8 mouse cellular contexts compared by ENCODE assay signal in genomic region chr12:105497894-105498293, GRCm38 (mm10). TPM values are rescaled to one million over a fixed set of nuclear protein-coding genes. Genes with fewer than 3 reads are reported as not detected.
A peak's percentile ranks its signal among the peaks of the same experiment; 100 is the strongest.
DNase-seq lines count a peak whose midpoint lies in the region; ATAC-seq and TF ChIP-seq lines count a peak whose summit lies in the region.

No protein-coding gene starts in this region.

- POLR2A ChIA-PET in Patski (lab: Charles Lee) = no interaction called here

- no peak for DNase-seq in Patski (ENCODE audit: low read depth, low spot score)
- peak; percentile 36 for DNase-seq in cerebellum, adult 9-11 months
- DNase-seq in frontal cortex, postnatal 36 days (ENCODE audit: low spot score in 2 of 2) = peak; percentile 78 to 80
- peak; percentile 56 for DNase-seq in hindlimb bud, embryonic 11.5 days (ENCODE audit: extremely low spot score, low read depth, low spot score)
- peak; percentile 83 to 91 for DNase-seq in left cerebral cortex, adult 18-20 months (ENCODE audit: low spot score in 2 of 2)
- peak; percentile 70 for DNase-seq in right cerebral cortex, postnatal 25 days

- in situ Hi-C loops in Patski (cut with MboI; ENCODE audit: low pct_unique_long_range_greater_than_20kb) = loop anchor here (5.0 kb wide), 3 partner anchors 89 to 229 kb away; no protein-coding TSS in a partner anchor

- H3K27me3 ChIP-seq in Patski = peaks cover 32% of the 10 kb centered on the region

- peak; percentile 59 for ATAC-seq in Patski
- ATAC-seq in megakaryocyte-erythroid progenitor cell, adult 5-6 weeks (replicated peaks; ENCODE audit: low FRiP score, low TSS enrichment, poor library complexity, severe bottlenecking) = peak; percentile 78
- ATAC-seq in erythroblast, adult 5-6 weeks (replicated peaks; ENCODE audit: low FRiP score, poor library complexity, severe bottlenecking) = no peak

- CTCF ChIA-PET in Patski (lab: Charles Lee) = interaction anchor here (0.6 to 6.8 kb wide), 8 partner anchors 13 to 114 kb away, joined by 3 to 30 read pairs (median 4); no protein-coding TSS in a partner anchor

- peak; percentile 70 for TF ChIP-seq CTCF in Patski (IDR thresholded peaks at IDR 0.05)

RNA-seq across cellular contexts. Expression of gene D430019H16Rik, which starts 44.2 kb away (rescaled TPM):
- polyA plus RNA-seq in Patski (2021) = 0.01 TPM
- total RNA-seq in left cerebral cortex, adult 18-20 months (2021) = 10 to 100 TPM; 75.0 to 80.6 TPM
- total RNA-seq in megakaryocyte-erythroid progenitor cell, adult 5-6 weeks (2014; fragmentation: Nextera tagmentation) = not detected in 2 replicates
- not detected in 2 replicates for total RNA-seq in megakaryocyte-erythroid progenitor cell, adult 5-6 weeks (2017)
- total RNA-seq in erythroblast, adult 5-6 weeks (2015; ENCODE audit: low replicate concordance) = not detected in 2 replicates
- total RNA-seq in erythroblast, adult 5-6 weeks (2017; ENCODE audit: low replicate concordance) = not detected in 2 replicates

Comparison
In these comparisons a context has a peak if more than half of its experiments do, and no peak if none do; other contexts are left out.
1. RNA of gene D430019H16Rik, which starts 44.2 kb away (total RNA-seq): 75.0 to 80.6 TPM in left cerebral cortex, adult 18-20 months; not detected in megakaryocyte-erythroid progenitor cell, adult 5-6 weeks and not detected in erythroblast, adult 5-6 weeks; every median in the first group is over 10 times any median in the second.